Mouse (Mus musculus): ENCODE results near the gene Mbd6. TPM values are rescaled to one million over a fixed set of nuclear protein-coding genes. Genes with fewer than 3 reads are reported as not detected.
A peak's percentile ranks its signal among the peaks of the same experiment; 100 is the strongest.

Gene Mbd6
- polyA plus RNA-seq, 1 experiment from 2014 or later = 20.6 TPM

DNA sequence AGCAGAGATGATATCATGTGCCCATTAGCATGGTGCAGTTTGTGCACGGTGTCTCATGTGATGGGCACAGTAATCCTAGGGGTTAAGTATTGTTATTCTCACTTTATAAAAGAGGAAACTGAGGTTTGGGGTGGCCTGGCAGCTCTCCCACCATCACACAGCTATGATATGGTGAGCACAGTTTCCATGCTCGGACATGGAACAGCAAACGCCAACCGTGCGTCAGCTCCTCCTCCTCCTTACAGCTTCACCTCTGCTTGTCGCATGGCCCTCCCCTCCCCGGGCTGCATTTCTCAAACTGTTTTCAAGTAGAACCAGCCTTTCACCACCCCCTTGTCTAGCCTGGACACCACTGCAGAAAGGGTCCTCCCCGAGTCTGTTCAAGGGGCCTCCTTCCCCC is 30.3 kb downstream of the Mbd6 start:
- Histone ChIP-seq H3K4me2 (ENCODE audit: low read length) (no peak overlapping the region), H3K9me3 (ENCODE audit: control insufficient read depth, low read length) (no peaks in the 10 kb centered on the region), H3K27ac (ENCODE audit: low read depth) (no peak overlapping the region), H3K9ac (ENCODE audit: low read length) (no peak overlapping the region), H3K27me3 (replicated peaks; ENCODE audit: control insufficient read depth, insufficient read depth, low read length) (peaks cover 19% of the 10 kb centered on the region), H3K36me3 (ENCODE audit: control insufficient read depth, insufficient read depth, low read length) (no peaks in the 10 kb centered on the region), H3K4me3 (ENCODE audit: low read depth, low read length) (no peak overlapping the region), H3K4me1 (replicated peaks; ENCODE audit: control insufficient read depth, insufficient read depth, low read length) (peaks cover 4% of the 10 kb centered on the region; the same call in 1 of the 2 replicates)
- ATAC-seq (replicated peaks; ENCODE audit: low FRiP score, low TSS enrichment, low read depth) (no peak), DNase-seq (ENCODE audit: low spot score) (no peak)
- WGBS = 81% methylated on average over 8 of the region's 8 CpGs

DNA sequence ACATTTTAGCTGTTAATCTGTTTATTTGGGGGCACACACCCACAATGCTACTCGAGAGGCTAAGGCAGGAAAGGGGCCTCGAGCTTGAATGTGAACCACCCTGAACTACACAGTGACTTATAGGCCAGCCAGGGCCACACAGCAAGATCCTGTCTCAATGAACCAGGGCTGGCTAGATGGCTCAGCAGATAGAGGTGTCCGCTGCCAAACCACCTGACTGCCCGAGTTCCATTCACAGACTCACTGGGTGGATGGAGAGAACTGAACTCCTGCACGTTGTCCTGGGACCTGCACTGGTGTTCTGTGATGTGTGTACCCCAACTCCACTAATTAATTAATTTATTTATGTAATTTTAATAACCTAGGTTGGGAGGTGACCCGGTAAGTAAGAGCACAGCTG is 31.0 kb downstream of the Mbd6 start:
- Histone ChIP-seq H3K4me3 (ENCODE audit: low read depth, low read length) (no peak overlapping the region), H3K4me2 (ENCODE audit: low read length) (no peak overlapping the region), H3K9me3 (ENCODE audit: control insufficient read depth, low read length) (no peaks in the 10 kb centered on the region), H3K4me1 (replicated peaks; ENCODE audit: control insufficient read depth, insufficient read depth, low read length) (peaks cover 4% of the 10 kb centered on the region; the same call in 1 of the 2 replicates), H3K36me3 (ENCODE audit: control insufficient read depth, insufficient read depth, low read length) (no peaks in the 10 kb centered on the region), H3K9ac (ENCODE audit: low read length) (no peak overlapping the region), H3K27me3 (replicated peaks; ENCODE audit: control insufficient read depth, insufficient read depth, low read length) (peaks cover 13% of the 10 kb centered on the region; the same call in 1 of the 2 replicates), H3K27ac (ENCODE audit: low read depth) (no peak overlapping the region)
- ATAC-seq (replicated peaks; ENCODE audit: low FRiP score, low TSS enrichment, low read depth) = no peak
- no peak for DNase-seq (ENCODE audit: low spot score)
- 79% methylated on average over 6 of the region's 6 CpGs for WGBS

DNA sequence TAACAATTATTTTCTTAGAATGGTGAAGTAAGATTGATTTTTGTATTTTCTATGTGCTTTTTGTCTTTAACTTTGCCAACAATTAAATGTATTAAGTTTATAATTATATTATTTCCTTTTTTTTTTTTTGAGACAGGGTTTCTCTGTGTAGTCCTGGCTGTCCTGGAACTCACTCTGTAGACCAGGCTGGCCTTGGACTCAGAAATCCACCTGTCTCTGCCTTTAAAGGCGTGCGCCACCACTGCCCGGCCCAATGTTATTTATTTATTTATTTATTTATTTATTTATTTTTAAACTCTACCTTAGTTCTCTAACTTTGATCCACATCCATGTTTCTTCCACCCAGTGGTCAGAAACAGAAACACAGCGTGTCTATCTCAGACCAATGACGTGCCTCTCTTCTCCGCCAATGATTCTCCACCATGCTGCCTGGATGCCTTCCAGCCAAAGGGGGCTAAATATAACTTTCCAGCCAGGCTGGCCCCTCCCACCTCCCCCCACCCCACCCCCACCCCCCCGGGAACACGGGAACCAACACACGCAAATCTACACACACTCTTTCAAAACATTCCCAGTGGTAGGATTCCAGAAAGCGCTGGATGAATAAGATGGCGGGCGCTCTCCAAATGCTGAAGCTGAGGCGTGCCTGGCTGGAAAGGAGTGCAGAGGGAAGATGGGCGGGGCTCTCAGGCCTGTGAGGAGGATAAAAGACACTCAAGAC is 33.0 kb downstream of the Mbd6 start:
- Histone ChIP-seq H3K27me3 (replicated peaks; ENCODE audit: control insufficient read depth, insufficient read depth, low read length) (no peaks in the 10 kb centered on the region), H3K27ac (ENCODE audit: low read depth) (no peak overlapping the region), H3K9me3 (ENCODE audit: control insufficient read depth, low read length) (no peaks in the 10 kb centered on the region), H3K4me3 (ENCODE audit: low read depth, low read length) (no peak overlapping the region), H3K4me2 (ENCODE audit: low read length) (no peak overlapping the region), H3K36me3 (ENCODE audit: control insufficient read depth, insufficient read depth, low read length) (no peaks in the 10 kb centered on the region), H3K9ac (ENCODE audit: low read length) (no peak overlapping the region), H3K4me1 (replicated peaks; ENCODE audit: control insufficient read depth, insufficient read depth, low read length) (no peaks in the 10 kb centered on the region)
- peak; percentile 88 for DNase-seq (ENCODE audit: low spot score)
- peak; percentile 70 for ATAC-seq (replicated peaks; ENCODE audit: low FRiP score, low TSS enrichment, low read depth)
- 18% methylated on average over 14 of the region's 14 CpGs for WGBS

DNA sequence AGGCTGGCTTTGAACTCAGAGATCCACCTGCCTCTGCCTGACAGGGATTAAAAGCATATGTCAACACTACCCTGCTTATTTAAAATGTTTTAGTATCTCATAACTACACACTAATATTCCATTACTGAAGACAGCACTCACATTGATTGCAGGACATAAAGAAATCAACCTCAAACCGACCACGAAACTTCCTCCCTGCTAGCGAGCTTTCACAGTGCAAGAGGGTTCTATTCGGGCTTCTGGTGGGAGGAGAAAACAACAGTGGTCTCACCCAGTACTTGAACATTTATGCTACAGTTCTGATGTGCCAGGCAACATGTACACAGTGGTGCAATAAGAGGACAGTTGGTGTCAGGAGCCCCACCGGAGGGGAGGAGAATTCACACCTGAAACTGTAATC is 38.0 kb downstream of the Mbd6 start:
- Histone ChIP-seq H3K9me3 (ENCODE audit: control insufficient read depth, low read length) (no peaks in the 10 kb centered on the region), H3K27me3 (replicated peaks; ENCODE audit: control insufficient read depth, insufficient read depth, low read length) (no peaks in the 10 kb centered on the region), H3K4me2 (ENCODE audit: low read length) (no peak overlapping the region), H3K9ac (ENCODE audit: low read length) (no peak overlapping the region), H3K4me1 (replicated peaks; ENCODE audit: control insufficient read depth, insufficient read depth, low read length) (no peaks in the 10 kb centered on the region), H3K4me3 (ENCODE audit: low read depth, low read length) (no peak overlapping the region), H3K27ac (ENCODE audit: low read depth) (no peak overlapping the region), H3K36me3 (ENCODE audit: control insufficient read depth, insufficient read depth, low read length) (no peaks in the 10 kb centered on the region)
- ATAC-seq (replicated peaks; ENCODE audit: low FRiP score, low TSS enrichment, low read depth) (no peak), DNase-seq (ENCODE audit: low spot score) (no peak)
- 74% methylated on average over 5 of the region's 5 CpGs for WGBS

DNA sequence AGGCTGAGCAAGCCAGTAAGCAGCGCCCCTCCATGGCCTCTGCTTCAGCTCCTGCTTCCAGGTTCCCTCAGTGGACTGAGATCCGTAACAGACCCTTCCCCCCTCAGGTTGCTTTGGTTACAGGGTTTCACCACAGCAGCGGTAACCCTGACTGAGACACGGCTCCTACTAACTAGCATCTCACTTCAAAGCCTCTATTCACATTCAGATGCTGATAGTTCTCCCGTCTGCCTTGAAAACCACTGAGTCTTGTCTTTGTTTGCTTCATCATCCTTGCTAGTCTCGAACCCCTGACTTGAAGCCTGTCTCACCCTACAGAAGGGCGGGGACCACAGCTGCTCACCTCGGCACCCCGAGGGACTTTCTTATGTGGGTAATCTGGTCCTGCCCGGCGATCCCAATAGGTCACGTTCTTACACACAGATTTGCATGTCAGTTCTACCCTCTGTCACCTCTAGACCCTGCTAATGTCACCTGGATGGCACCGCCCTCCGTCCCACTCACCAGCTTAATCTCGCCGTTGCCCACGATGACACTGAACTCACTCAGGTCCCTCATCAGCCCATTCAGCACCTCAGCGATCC is 50.5 kb downstream of the Mbd6 start:
- H3K27ac ChIP-seq (ENCODE audit: low read depth) = no peak overlapping the region
- DNase-seq (ENCODE audit: low spot score) (no peak), ATAC-seq (replicated peaks; ENCODE audit: low FRiP score, low TSS enrichment, low read depth) (no peak)
- H3K9ac ChIP-seq (ENCODE audit: low read length) = no peak overlapping the region
- H3K36me3 ChIP-seq (ENCODE audit: control insufficient read depth, insufficient read depth, low read length) = no peaks in the 10 kb centered on the region
- 0 out of 2 replicates have a peak, but pooled peaks cover 4% of the 10 kb centered on the region for H3K27me3 ChIP-seq (replicated peaks; ENCODE audit: control insufficient read depth, insufficient read depth, low read length)
- no peaks in the 10 kb centered on the region for H3K9me3 ChIP-seq (ENCODE audit: control insufficient read depth, low read length)
- H3K4me3 ChIP-seq (ENCODE audit: low read depth, low read length) = no peak overlapping the region
- WGBS = 62% methylated on average over 18 of the region's 18 CpGs
- H3K4me2 ChIP-seq (ENCODE audit: low read length) = no peak overlapping the region
- H3K4me1 ChIP-seq (replicated peaks; ENCODE audit: control insufficient read depth, insufficient read depth, low read length) = no peaks in the 10 kb centered on the region

DNA sequence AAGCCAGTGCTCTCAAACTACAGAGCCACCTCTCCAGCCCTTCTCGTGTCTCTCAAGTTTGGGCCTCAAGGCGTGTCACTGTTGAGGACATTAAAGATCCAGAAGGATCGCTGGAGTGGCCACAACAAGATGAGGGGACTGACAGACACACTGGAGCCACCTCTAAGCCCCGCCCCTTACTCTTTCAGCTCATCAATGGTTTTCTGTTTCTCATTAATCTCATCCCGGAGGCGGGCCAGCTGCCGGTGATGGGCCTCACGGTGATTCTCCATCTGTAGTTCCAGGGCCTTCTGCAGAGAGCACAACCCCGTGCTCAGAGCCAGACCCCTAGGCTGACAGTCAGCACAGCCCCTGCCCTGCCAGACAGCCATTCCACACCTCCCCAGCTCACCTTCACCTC is 52.3 kb downstream of the Mbd6 start:
- Histone ChIP-seq H3K9me3 (ENCODE audit: control insufficient read depth, low read length) (no peaks in the 10 kb centered on the region), H3K27me3 (replicated peaks; ENCODE audit: control insufficient read depth, insufficient read depth, low read length) (0 out of 2 replicates have a peak, but pooled peaks cover 4% of the 10 kb centered on the region), H3K4me3 (ENCODE audit: low read depth, low read length) (no peak overlapping the region), H3K4me1 (replicated peaks; ENCODE audit: control insufficient read depth, insufficient read depth, low read length) (no peaks in the 10 kb centered on the region), H3K9ac (ENCODE audit: low read length) (no peak overlapping the region), H3K36me3 (ENCODE audit: control insufficient read depth, insufficient read depth, low read length) (no peaks in the 10 kb centered on the region), H3K4me2 (ENCODE audit: low read length) (no peak overlapping the region), H3K27ac (ENCODE audit: low read depth) (no peak overlapping the region)
- DNase-seq (ENCODE audit: low spot score) (no peak), ATAC-seq (replicated peaks; ENCODE audit: low FRiP score, low TSS enrichment, low read depth) (no peak)
- WGBS = 42% methylated on average over 9 of the region's 9 CpGs

DNA sequence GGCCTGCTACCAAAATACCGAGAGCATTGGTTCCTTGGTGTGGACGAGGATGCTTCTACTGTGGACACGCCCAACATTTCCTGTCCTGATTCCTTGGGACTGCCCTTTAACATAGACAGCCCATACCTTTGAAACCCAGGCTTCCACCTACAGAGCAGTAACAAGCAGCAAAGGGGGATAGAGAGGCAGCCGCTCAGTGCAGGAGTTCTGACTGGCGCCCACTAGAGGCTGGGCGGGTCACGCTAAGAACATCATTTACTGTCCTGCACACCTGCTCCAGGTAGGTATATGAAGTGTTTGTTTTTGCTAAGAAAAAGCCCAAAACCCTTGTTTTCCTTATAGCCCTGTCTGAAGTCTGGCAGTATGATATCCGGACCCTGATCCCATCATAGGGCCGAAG is 55.7 kb downstream of the Mbd6 start:
- Histone ChIP-seq H3K4me1 (replicated peaks; ENCODE audit: control insufficient read depth, insufficient read depth, low read length) (no peaks in the 10 kb centered on the region), H3K4me2 (ENCODE audit: low read length) (no peak overlapping the region), H3K9ac (ENCODE audit: low read length) (no peak overlapping the region), H3K27ac (ENCODE audit: low read depth) (no peak overlapping the region), H3K9me3 (ENCODE audit: control insufficient read depth, low read length) (no peaks in the 10 kb centered on the region), H3K36me3 (ENCODE audit: control insufficient read depth, insufficient read depth, low read length) (no peaks in the 10 kb centered on the region), H3K27me3 (replicated peaks; ENCODE audit: control insufficient read depth, insufficient read depth, low read length) (0 out of 2 replicates have a peak, but pooled peaks cover 2% of the 10 kb centered on the region), H3K4me3 (ENCODE audit: low read depth, low read length) (no peak overlapping the region)
- DNase-seq (ENCODE audit: low spot score) (no peak), ATAC-seq (replicated peaks; ENCODE audit: low FRiP score, low TSS enrichment, low read depth) (no peak)
- 77% methylated on average over 9 of the region's 9 CpGs for WGBS

All from intestine, embryonic 14.5 days (tissue).